Mouse (Mus musculus): Measurements from ENCODE around the gene Hsf2bp. TPM values are rescaled to one million over a fixed set of nuclear protein-coding genes. Genes with fewer than 3 reads are reported as not detected.

Gene Hsf2bp
- polyA plus RNA-seq, 1 experiment, result not detected

- TF ChIP-seq CTCF (IDR thresholded peaks at IDR 0.05; ENCODE audit: low read depth, low read length) (peak; percentile 18; the same call in 1 of the 2 replicates), POLR2A (IDR thresholded peaks at IDR 0.05; ENCODE audit: borderline replicate concordance, low read depth, low read length) (no peak)
- Histone ChIP-seq H3K4me3 (ENCODE audit: insufficient read depth, low read length) (peak overlapping the region; percentile 85), H3K4me1 (ENCODE audit: control insufficient read depth, insufficient read depth, low read length) (peaks cover 28% of the 10 kb centered on the region), H3K27ac (ENCODE audit: insufficient read depth, low read depth, low read length) (peak overlapping the region; percentile 30)
Measured at GRCm38 (mm10) chr17:32036509-32037438, 625 bp upstream of the Hsf2bp start.

GRCm38 (mm10) chr17:32034322-32034721 is 1.8 kb downstream of the Hsf2bp start:
- TF ChIP-seq POLR2A (IDR thresholded peaks at IDR 0.05; ENCODE audit: borderline replicate concordance, low read depth, low read length), result no peak
- no peak for TF ChIP-seq CTCF (IDR thresholded peaks at IDR 0.05; ENCODE audit: low read depth, low read length)
- Histone ChIP-seq H3K4me3 (ENCODE audit: insufficient read depth, low read length) (no peak overlapping the region), H3K4me1 (ENCODE audit: control insufficient read depth, insufficient read depth, low read length) (peaks cover 14% of the 10 kb centered on the region), H3K27ac (ENCODE audit: insufficient read depth, low read depth, low read length) (no peak overlapping the region)

- H3K4me3 ChIP-seq (ENCODE audit: insufficient read depth, low read length), result no peak overlapping the region
- TF ChIP-seq CTCF (IDR thresholded peaks at IDR 0.05; ENCODE audit: low read depth, low read length) (no peak), POLR2A (IDR thresholded peaks at IDR 0.05; ENCODE audit: borderline replicate concordance, low read depth, low read length) (no peak)
- H3K4me1 ChIP-seq (ENCODE audit: control insufficient read depth, insufficient read depth, low read length), result peaks cover 6% of the 10 kb centered on the region
- no peak overlapping the region for H3K27ac ChIP-seq (ENCODE audit: insufficient read depth, low read depth, low read length)
Measured at GRCm38 (mm10) chr17:32031684-32032083, 4.5 kb downstream of the Hsf2bp start.

GRCm38 (mm10) chr17:32028301-32028700 is 7.8 kb downstream of the Hsf2bp start:
- TF ChIP-seq POLR2A (IDR thresholded peaks at IDR 0.05; ENCODE audit: borderline replicate concordance, low read depth, low read length) (no peak), CTCF (IDR thresholded peaks at IDR 0.05; ENCODE audit: low read depth, low read length) (no peak)
- Histone ChIP-seq H3K4me3 (ENCODE audit: insufficient read depth, low read length) (no peak overlapping the region), H3K4me1 (ENCODE audit: control insufficient read depth, insufficient read depth, low read length) (peaks cover 5% of the 10 kb centered on the region), H3K27ac (ENCODE audit: insufficient read depth, low read depth, low read length) (no peak overlapping the region)

GRCm38 (mm10) chr17:32027666-32028065 is 8.5 kb downstream of the Hsf2bp start:
- Histone ChIP-seq H3K27ac (ENCODE audit: insufficient read depth, low read depth, low read length) (no peak overlapping the region), H3K4me3 (ENCODE audit: insufficient read depth, low read length) (no peak overlapping the region), H3K4me1 (ENCODE audit: control insufficient read depth, insufficient read depth, low read length) (peaks cover 11% of the 10 kb centered on the region)
- TF ChIP-seq CTCF (IDR thresholded peaks at IDR 0.05; ENCODE audit: low read depth, low read length) (no peak), POLR2A (IDR thresholded peaks at IDR 0.05; ENCODE audit: borderline replicate concordance, low read depth, low read length) (no peak)

- no peak overlapping the region for H3K4me3 ChIP-seq (ENCODE audit: insufficient read depth, low read length)
- no peak for TF ChIP-seq POLR2A (IDR thresholded peaks at IDR 0.05; ENCODE audit: borderline replicate concordance, low read depth, low read length)
- TF ChIP-seq CTCF (IDR thresholded peaks at IDR 0.05; ENCODE audit: low read depth, low read length), result peak; percentile 75
- peaks cover 9% of the 10 kb centered on the region for H3K4me1 ChIP-seq (ENCODE audit: control insufficient read depth, insufficient read depth, low read length)
- no peak overlapping the region for H3K27ac ChIP-seq (ENCODE audit: insufficient read depth, low read depth, low read length)
Measured at GRCm38 (mm10) chr17:32025386-32025785, 10.8 kb downstream of the Hsf2bp start.

GRCm38 (mm10) chr17:32024671-32025073 is 11.5 kb downstream of the Hsf2bp start:
- no peak for TF ChIP-seq POLR2A (IDR thresholded peaks at IDR 0.05; ENCODE audit: borderline replicate concordance, low read depth, low read length)
- no peak for TF ChIP-seq CTCF (IDR thresholded peaks at IDR 0.05; ENCODE audit: low read depth, low read length)
- no peak overlapping the region for H3K4me3 ChIP-seq (ENCODE audit: insufficient read depth, low read length)
- H3K4me1 ChIP-seq (ENCODE audit: control insufficient read depth, insufficient read depth, low read length), result peaks cover 9% of the 10 kb centered on the region
- H3K27ac ChIP-seq (ENCODE audit: insufficient read depth, low read depth, low read length), result no peak overlapping the region

- no peak overlapping the region for H3K27ac ChIP-seq (ENCODE audit: insufficient read depth, low read depth, low read length)
- peaks cover 9% of the 10 kb centered on the region for H3K4me1 ChIP-seq (ENCODE audit: control insufficient read depth, insufficient read depth, low read length)
- no peak overlapping the region for H3K4me3 ChIP-seq (ENCODE audit: insufficient read depth, low read length)
- TF ChIP-seq POLR2A (IDR thresholded peaks at IDR 0.05; ENCODE audit: borderline replicate concordance, low read depth, low read length) (no peak), CTCF (IDR thresholded peaks at IDR 0.05; ENCODE audit: low read depth, low read length) (no peak)
Measured at GRCm38 (mm10) chr17:32023088-32023487, 13.1 kb downstream of the Hsf2bp start.

- no peak overlapping the region for H3K27ac ChIP-seq (ENCODE audit: insufficient read depth, low read depth, low read length)
- H3K4me1 ChIP-seq (ENCODE audit: control insufficient read depth, insufficient read depth, low read length), result peaks cover 9% of the 10 kb centered on the region
- TF ChIP-seq CTCF (IDR thresholded peaks at IDR 0.05; ENCODE audit: low read depth, low read length), result no peak
- no peak for TF ChIP-seq POLR2A (IDR thresholded peaks at IDR 0.05; ENCODE audit: borderline replicate concordance, low read depth, low read length)
- H3K4me3 ChIP-seq (ENCODE audit: insufficient read depth, low read length), result no peak overlapping the region
Measured at GRCm38 (mm10) chr17:32022551-32022950, 13.6 kb downstream of the Hsf2bp start.

GRCm38 (mm10) chr17:32021981-32022380 is 14.2 kb downstream of the Hsf2bp start:
- no peak overlapping the region for H3K27ac ChIP-seq (ENCODE audit: insufficient read depth, low read depth, low read length)
- TF ChIP-seq POLR2A (IDR thresholded peaks at IDR 0.05; ENCODE audit: borderline replicate concordance, low read depth, low read length) (no peak), CTCF (IDR thresholded peaks at IDR 0.05; ENCODE audit: low read depth, low read length) (no peak)
- H3K4me3 ChIP-seq (ENCODE audit: insufficient read depth, low read length), result no peak overlapping the region
- H3K4me1 ChIP-seq (ENCODE audit: control insufficient read depth, insufficient read depth, low read length), result peaks cover 9% of the 10 kb centered on the region

All from bone marrow macrophage, adult 2 months (primary cell).